Mouse (Mus musculus) lung, postnatal 25 days (tissue): ENCODE measurements around the gene Nhej1.
A peak's percentile ranks its signal among the peaks of the same experiment; 100 is the strongest.

Experiments
- DNase-seq: peaks from one replicate; pipeline ENCODE4 v3.0.0; 2022; ENCODE audit warnings: low spot score

Nhej1 gene

DNA sequence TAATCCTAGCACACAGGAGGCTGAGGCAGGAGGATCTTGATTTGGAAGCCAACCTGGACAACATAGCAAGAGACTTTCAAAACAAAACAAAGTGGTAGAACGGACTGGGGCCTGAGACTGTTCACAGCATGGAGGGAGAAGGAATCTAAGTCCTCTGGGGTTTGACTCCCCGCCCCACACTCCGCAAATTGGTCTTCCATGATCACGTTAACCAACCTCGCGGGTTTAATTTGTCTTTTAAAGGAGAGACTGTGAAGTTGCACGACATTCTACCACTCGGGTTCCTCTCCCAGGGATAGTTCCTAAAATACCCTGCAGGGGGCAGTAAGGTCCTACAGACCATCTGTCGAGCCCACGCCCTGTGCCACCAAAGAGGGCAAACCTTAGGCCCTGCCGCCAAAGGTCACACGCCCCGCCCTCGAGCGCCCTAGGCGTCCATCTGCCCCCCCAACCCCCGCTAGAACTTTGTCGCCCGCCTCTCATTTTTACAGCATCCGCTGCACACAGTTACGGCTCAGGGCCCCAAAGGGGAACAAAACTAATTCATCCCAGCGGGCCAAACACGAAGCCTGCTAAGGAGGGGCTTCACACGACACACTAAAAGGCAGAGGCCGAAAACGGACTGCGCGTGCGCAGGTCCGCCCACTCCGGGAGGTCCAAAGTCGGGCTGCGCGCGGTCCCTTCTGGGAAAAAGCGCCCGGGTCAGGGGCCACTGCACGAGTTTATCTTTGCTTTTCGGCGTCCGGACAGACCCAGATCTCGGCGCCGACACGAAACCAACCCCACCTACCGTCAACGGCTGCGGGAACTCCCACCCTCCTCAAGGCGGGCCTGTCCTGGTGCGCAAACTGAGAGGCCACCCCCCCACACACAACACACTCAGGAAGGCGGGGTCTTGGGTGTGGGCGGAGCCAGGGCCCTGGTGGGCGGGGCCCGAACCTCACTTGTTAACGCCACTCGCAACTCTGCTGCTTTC is at the start of gene Nhej1:
Nhej1 (minus strand) TSS at position 855 of the 976 bp plus-strand sequence.
- peak; percentile 93 for DNase-seq

- peak; percentile 98 for DNase-seq
Measured at GRCm38 (mm10) chr1:75168472-75169464, 43.8 kb upstream of the Nhej1 start, which contains the start of gene Zfand2b. Gene Zfand2b (plus strand): TSS chr1:75168646.

DNA sequence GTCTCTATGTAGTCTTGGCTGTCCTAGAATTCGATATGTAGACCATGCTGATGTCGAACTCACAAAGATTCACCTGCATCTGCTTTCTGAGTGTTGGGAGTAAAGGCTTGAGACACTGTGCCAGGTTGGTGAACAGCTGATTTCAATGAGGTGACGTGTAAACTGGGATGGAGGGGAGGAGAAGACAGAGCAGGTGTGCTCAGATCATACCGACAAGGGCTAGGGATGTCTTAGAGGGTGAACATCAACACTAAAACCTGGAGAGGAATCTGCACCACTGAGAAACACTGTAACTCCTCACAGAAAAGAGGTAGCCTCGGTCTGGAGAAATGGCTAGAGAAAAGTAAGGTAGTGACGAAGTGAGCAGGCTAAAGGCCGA is 43.1 kb upstream of the Nhej1 start:
- no peak for DNase-seq

DNA sequence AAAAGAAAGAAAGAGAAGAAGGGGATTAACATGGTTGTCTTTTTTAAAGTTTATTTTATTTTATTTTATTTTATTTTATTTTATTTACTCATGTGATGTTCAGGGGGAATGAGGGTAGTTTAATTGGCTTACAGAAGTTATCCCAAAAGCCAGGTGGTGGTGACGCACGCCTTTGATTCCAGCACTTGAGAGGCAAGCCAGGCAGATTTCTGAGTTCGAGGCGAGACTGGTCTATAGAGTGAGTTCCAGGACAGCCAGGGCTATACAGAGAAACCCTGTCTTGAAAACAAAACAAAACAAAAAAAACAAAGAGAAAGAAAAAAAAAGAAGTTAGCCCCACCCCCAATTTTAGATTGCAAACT is 35.2 kb upstream of the Nhej1 start:
- DNase-seq = no peak

DNA sequence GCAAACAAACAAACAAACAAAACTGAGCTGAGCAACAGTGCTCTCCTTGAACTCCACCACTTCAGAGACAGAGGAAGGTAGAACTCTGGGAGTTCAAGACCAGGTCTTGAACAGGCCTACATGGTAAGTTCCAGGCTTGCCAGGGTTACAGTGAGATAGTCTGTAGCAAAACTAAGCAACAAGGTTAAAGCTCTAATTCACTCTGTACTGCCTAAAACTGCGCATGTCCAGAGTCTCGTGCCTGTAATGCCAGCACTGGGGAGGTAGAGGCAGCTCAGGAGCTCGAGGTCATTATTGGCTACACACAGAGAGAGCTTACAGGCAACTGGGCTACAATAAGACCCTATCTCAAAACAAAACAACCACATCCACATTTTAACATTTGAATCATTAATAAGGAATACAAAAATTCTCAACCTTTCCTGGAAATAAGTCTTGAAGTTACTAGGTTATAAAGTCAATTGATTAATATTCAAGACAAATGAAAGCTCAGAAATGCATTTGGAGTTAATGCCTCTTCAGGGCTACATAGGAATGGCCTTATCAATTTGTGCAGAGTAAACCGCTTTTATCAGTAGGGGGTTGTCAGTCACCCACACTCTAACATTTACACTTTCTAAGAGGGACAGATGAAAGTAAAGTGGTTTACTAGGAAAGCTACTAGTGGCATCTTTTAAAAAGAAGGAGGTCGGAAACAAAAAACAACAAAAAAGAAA is 34.7 kb upstream of the Nhej1 start:
- DNase-seq = no peak

DNA sequence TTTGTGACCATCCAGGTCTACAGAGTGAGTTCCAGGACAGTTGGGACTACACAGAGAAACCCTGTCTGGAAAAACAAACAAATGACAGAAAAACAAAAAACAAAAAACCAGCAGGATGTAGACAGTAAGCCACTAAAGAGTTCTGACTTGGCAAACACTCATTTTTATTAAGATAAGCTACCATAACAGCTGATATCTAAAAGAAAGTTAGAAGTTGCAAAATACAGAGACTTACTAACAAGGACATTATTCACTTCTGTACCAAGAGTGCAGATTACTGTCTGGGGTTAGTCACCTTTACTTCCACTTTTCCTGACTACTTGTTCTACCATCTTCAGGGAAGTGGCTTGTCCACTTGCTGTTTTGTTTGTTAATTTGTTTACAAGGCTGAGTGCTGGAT is 34.0 kb upstream of the Nhej1 start:
- DNase-seq = no peak

DNA sequence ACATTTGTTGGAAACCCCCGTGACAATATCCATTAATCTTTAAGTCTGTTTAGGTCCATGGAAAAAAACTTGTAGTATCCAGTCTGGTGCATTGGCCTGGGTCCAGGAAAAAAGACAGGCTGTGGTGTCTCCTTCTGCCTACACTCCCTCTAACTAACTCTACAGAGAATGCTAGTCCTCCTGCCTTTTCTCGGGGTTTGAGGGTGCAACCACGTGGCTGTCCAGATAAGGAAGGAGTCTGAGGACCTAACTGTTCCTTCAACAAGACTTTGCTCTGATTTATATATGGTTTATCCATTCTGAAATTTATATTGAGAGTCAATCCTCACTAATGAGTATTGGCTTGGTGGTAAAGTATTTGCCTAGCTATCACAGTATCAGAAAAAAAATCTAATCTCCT is 30.8 kb upstream of the Nhej1 start:
- no peak for DNase-seq

DNA sequence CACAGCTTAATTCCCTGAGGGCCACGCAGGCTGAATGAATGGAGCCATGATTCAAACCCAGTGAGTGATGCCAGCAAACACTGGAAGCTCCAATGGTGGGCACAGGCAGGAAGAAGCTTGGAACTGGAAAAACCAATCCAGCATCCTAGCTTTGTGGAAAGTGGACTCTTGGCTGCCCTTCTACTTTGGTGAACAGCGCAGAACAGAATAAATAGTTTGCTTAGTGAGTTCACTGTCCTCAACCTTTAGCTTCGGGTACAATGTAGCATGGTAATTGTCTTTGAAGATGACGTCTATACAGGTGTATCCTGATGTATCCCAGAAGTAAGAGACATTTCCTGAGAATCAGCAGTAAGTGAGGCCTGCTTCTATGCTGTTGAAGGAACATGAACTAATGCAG is 23.7 kb upstream of the Nhej1 start:
- no peak for DNase-seq

GRCm38 (mm10) chr1:75147411-75148135 is 22.6 kb upstream of the Nhej1 start:
- DNase-seq = no peak

- DNase-seq = no peak
Measured at GRCm38 (mm10) chr1:75145589-75145988, 20.6 kb upstream of the Nhej1 start.

DNA sequence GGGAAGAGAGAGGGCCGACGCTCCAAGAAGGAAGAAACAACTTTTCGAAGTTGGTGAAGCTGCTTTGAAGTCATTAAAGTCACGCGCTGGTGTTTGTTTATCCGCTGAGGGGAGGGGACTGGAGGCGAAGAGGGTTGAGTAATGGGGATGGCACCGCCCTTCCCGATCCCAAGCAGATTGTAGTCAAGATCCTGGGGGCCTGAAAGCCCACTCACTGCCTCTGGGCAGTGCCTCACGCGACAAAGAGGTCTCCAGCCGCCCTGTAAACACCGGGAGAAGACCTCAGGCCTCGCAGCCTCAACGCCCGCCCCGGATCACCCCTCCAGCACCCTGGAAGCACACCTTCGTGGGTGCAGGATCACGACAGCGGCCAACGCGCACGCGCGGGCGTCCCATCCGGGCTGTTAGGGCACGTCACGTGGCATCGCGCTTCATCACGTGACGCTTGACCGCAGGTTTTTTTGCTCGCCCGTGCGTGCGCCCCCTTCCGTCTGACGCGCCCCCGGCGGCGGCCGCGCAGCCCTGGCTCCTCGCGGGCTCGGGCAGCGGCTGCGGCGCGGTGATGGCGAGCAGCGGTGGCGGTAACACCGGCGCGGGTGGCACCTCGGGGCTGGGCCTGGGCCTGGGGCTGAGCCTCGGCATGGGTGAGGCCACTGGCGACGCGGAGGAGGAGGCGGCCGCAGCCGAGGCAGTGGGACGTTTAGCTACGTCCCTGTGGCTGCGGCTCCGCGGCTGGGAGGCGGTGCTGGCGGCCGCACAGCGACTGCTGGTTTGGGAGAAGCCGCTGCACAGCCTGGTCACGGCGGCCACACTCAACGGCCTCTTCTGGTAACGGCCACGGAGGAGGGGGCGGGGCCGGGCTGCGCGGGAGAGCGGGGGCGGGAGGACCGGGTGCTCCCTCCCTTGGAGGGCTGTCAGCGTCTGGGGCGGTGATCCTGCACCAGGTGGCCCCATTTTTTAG is 17.6 kb upstream of the Nhej1 start, which contains the start of the genes Cnppd1 and Retreg2:
Cnppd1 (minus strand) TSS at position 411 of the 961 bp plus-strand sequence.
Retreg2 (plus strand) TSS at position 478 of the 961 bp plus-strand sequence.
- peak; percentile 96 for DNase-seq

- peak; percentile 73 for DNase-seq
Measured at GRCm38 (mm10) chr1:75141486-75142190, 16.6 kb upstream of the Nhej1 start.

- DNase-seq = no peak
Measured at GRCm38 (mm10) chr1:75140601-75141190, 15.7 kb upstream of the Nhej1 start.

- DNase-seq = no peak
Measured at GRCm38 (mm10) chr1:75138448-75138847, 13.4 kb upstream of the Nhej1 start.

GRCm38 (mm10) chr1:75136730-75137129 is 11.7 kb upstream of the Nhej1 start:
- DNase-seq = no peak

GRCm38 (mm10) chr1:75136293-75136692 is 11.3 kb upstream of the Nhej1 start:
- DNase-seq = no peak

GRCm38 (mm10) chr1:75133421-75134207 is 8.6 kb upstream of the Nhej1 start, which contains the start of gene Slc23a3:
Gene Slc23a3 (minus strand): TSS chr1:75133890.
- DNase-seq = no peak

- DNase-seq = no peak
Measured at GRCm38 (mm10) chr1:75128641-75129040, 3.6 kb upstream of the Nhej1 start.
